Comparison of ENCODE assay signal across 21 mouse cellular contexts in the genomic region with DNA sequence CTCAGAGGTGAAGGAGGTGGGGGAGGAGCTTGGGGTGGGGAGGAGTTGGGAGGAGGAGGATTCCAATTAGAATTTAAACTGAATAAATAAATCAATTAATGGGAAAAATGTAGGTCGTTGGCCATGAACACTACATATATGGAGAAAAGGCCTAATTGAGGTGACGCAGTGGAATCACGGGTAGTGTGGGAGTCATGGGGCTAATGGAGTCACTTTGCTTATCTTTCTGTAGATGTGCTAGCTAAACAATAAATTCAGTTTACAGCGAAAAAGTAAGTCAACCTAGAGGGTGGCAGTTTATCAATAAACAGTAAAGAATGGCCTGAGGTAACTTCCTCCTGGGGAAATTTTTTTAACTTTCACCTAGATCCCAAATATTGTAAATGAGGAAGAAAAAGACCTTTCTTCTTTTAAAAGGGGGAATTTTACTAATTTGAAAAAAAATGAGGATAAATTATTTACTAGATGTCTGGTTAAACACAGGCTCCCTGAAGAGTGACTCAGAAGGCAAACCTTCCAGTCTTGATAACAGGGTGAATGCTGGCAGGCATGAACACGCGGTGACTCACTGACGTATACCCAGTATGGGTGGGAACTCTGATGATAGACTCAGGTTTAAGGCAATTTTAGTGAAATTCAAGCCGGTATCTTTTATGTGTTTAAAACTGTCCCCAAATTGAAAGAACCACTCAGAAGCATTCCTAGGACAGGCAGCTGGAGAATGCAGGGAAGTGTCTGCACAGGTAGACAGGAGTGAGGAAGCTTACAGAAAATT. TPM values are rescaled to one million over a fixed set of nuclear protein-coding genes. Genes with fewer than 3 reads are reported as not detected.
DNase-seq lines count a peak whose midpoint lies in the region; ATAC-seq and TF ChIP-seq lines count a peak whose summit lies in the region.
"Had no signal": no experiment of that assay in that cellular context is flagged by ENCODE, and none has a peak within 500 bp of the region (broad histone marks: within the 10 kb centered on the region; RNA-seq: fewer than 3 reads in every experiment).

No protein-coding gene starts in this region.

- POLR2A ChIA-PET in Patski (lab: Charles Lee): no interaction called here

- no peak overlapping the region for H3K4me2 ChIP-seq in stomach, embryonic 14.5 days (replicated peaks; ENCODE audit: low read depth, low read length)
- no peak overlapping the region for H3K4me2 ChIP-seq in neural tube, embryonic 15.5 days
- H3K4me2 ChIP-seq: embryonic facial prominence, embryonic 13.5 days; forebrain, embryonic 12.5 days; limb, embryonic 15.5 days; neural tube, embryonic 12.5 days had no signal

- in situ Hi-C loops in Patski (cut with MboI; ENCODE audit: low pct_unique_long_range_greater_than_20kb): no loop called here

- WGBS in stomach, embryonic 14.5 days: 63% methylated on average over 8 of the region's 8 CpGs
- 87% methylated on average over 8 of the region's 8 CpGs for WGBS in midbrain, embryonic 10.5 days
- WGBS in neural tube, embryonic 15.5 days: 90% methylated on average over 8 of the region's 8 CpGs

- H3K27ac ChIP-seq in stomach, embryonic 14.5 days (ENCODE audit: low read length): no peak overlapping the region
- H3K27ac ChIP-seq in midbrain, embryonic 10.5 days (replicated peaks): no peak overlapping the region
- no peak overlapping the region for H3K27ac ChIP-seq in neural tube, embryonic 15.5 days (replicated peaks)
- H3K27ac ChIP-seq: embryonic facial prominence, embryonic 13.5 days; forebrain, embryonic 12.5 days; limb, embryonic 15.5 days; neural tube, embryonic 12.5 days had no signal

- no peaks in the 10 kb centered on the region for H3K27me3 ChIP-seq in Patski
- H3K27me3 ChIP-seq in stomach, embryonic 14.5 days (ENCODE audit: control insufficient read depth, insufficient read depth, low read length): no peaks in the 10 kb centered on the region
- no peaks in the 10 kb centered on the region for H3K27me3 ChIP-seq in midbrain, embryonic 10.5 days (ENCODE audit: low read depth, poor library complexity, severe bottlenecking)
- H3K27me3 ChIP-seq in neural tube, embryonic 15.5 days (replicated peaks): no peaks in the 10 kb centered on the region
- H3K27me3 ChIP-seq: embryonic facial prominence, embryonic 13.5 days; limb, embryonic 15.5 days; megakaryocyte, embryonic 14.5 days; neural tube, embryonic 12.5 days had no signal

- CTCF ChIA-PET in Patski (lab: Charles Lee): no interaction called here

- DNase-seq in retina, postnatal 1 day: peak; percentile 1
- no peak for DNase-seq in retina, embryonic 14.5 days (ENCODE audit: low spot score)
- DNase-seq in Patski (ENCODE audit: low read depth, low spot score): peak; percentile 53
- peak; percentile 52 for DNase-seq in brain, adult 2 months (ENCODE audit: low read depth, low spot score)
- DNase-seq in embryo, embryonic 10 days (ENCODE audit: low spot score): no peak
- no peak for DNase-seq in midbrain, embryonic 10.5 days (ENCODE audit: low spot score)
- DNase-seq: cerebellum, adult 11-12 months; gastrocnemius, postnatal 25 days; layer of hippocampus, postnatal 36 days; lung, postnatal 14 days; right cerebral cortex, postnatal 4 days; thymus, adult 18-20 months had no signal

- no peak for TF ChIP-seq CTCF in Patski (IDR thresholded peaks at IDR 0.05)

- no peak overlapping the region for H3K9ac ChIP-seq in stomach, embryonic 14.5 days (replicated peaks; ENCODE audit: low read depth, low read length)
- H3K9ac ChIP-seq in neural tube, embryonic 15.5 days (replicated peaks): no peak overlapping the region
- H3K9ac ChIP-seq: embryonic facial prominence, embryonic 13.5 days; forebrain, embryonic 12.5 days; limb, embryonic 15.5 days; neural tube, embryonic 12.5 days had no signal

- no peak overlapping the region for H3K4me3 ChIP-seq in stomach, embryonic 14.5 days (ENCODE audit: low read depth, low read length)
- no peak overlapping the region for H3K4me3 ChIP-seq in midbrain, embryonic 10.5 days
- H3K4me3 ChIP-seq in neural tube, embryonic 15.5 days (replicated peaks): no peak overlapping the region
- H3K4me3 ChIP-seq: embryonic facial prominence, embryonic 13.5 days; forebrain, embryonic 12.5 days; limb, embryonic 15.5 days; megakaryocyte, embryonic 14.5 days; neural tube, embryonic 12.5 days had no signal

- ATAC-seq in Patski: peak; percentile 100
- ATAC-seq in stomach, embryonic 14.5 days (ENCODE audit: insufficient number of reproducible peaks, insufficient read depth, low FRiP score, low read depth): peak; percentile 86
- ATAC-seq in neural tube, embryonic 15.5 days (ENCODE audit: low FRiP score): no peak
- ATAC-seq: CD4-positive, CD25-positive, alpha-beta regulatory T cell, adult 4 months had no signal

- no peaks in the 10 kb centered on the region for H3K9me3 ChIP-seq in stomach, embryonic 14.5 days (ENCODE audit: control insufficient read depth, low read depth, low read length)
- no peaks in the 10 kb centered on the region for H3K9me3 ChIP-seq in midbrain, embryonic 10.5 days (replicated peaks)
- H3K9me3 ChIP-seq in neural tube, embryonic 15.5 days (replicated peaks): no peaks in the 10 kb centered on the region
- H3K9me3 ChIP-seq: embryonic facial prominence, embryonic 13.5 days; forebrain, embryonic 12.5 days; G1E; limb, embryonic 15.5 days; megakaryocyte, embryonic 14.5 days; neural tube, embryonic 12.5 days had no signal

- no peaks in the 10 kb centered on the region for H3K4me1 ChIP-seq in stomach, embryonic 14.5 days (ENCODE audit: control insufficient read depth, insufficient read depth, low read length)
- no peaks in the 10 kb centered on the region for H3K4me1 ChIP-seq in midbrain, embryonic 10.5 days
- H3K4me1 ChIP-seq in neural tube, embryonic 15.5 days: no peaks in the 10 kb centered on the region
- H3K4me1 ChIP-seq: embryonic facial prominence, embryonic 13.5 days; forebrain, embryonic 12.5 days; limb, embryonic 15.5 days; megakaryocyte, embryonic 14.5 days; neural tube, embryonic 12.5 days had no signal

- no peaks in the 10 kb centered on the region for H3K36me3 ChIP-seq in stomach, embryonic 14.5 days (ENCODE audit: control insufficient read depth, insufficient read depth, low read length)
- H3K36me3 ChIP-seq in midbrain, embryonic 10.5 days: no peaks in the 10 kb centered on the region
- H3K36me3 ChIP-seq in neural tube, embryonic 15.5 days: no peaks in the 10 kb centered on the region
- H3K36me3 ChIP-seq: embryonic facial prominence, embryonic 13.5 days; forebrain, embryonic 12.5 days; G1E; limb, embryonic 15.5 days; neural tube, embryonic 12.5 days had no signal

RNA-seq across cellular contexts. Expression of a gene that starts 6.6 kb away (rescaled TPM):
- 24.5 TPM for polyA plus RNA-seq in Patski (2021)
- 9.0 and 10.0 TPM in 2 replicates for polyA plus RNA-seq in stomach, embryonic 14.5 days (2014; fragmentation: Nextera tagmentation; extraction: Ambion mirVana)
- 3.4 and 6.8 TPM in 2 replicates for polyA plus RNA-seq in midbrain, embryonic 10.5 days (2016; fragmentation: Nextera tagmentation; extraction: Ambion mirVana)
- polyA plus RNA-seq in neural tube, embryonic 15.5 days (2015; fragmentation: Nextera tagmentation; extraction: Ambion mirVana): 37.3 and 43.0 TPM in 2 replicates
- polyA plus RNA-seq: CD4-positive, CD25-positive, alpha-beta regulatory T cell, adult 4 months; G1E had no signal

Comparison
In these comparisons a context has a peak if more than half of its experiments do, and no peak if none do; other contexts are left out.
1. DNase-seq: peak in retina, postnatal 1 day (single experiment), Patski (single experiment) and brain, adult 2 months (single experiment); none in retina, embryonic 14.5 days (single experiment), embryo, embryonic 10 days (single experiment) and midbrain, embryonic 10.5 days (single experiment).